Mouse (Mus musculus) embryonic fibroblast, embryonic 13.5 days (primary cell): ENCODE measurements around the gene Myzap.

Experiments used
- CTCF ChIP-seq: IDR thresholded peaks from 2 replicates; pipeline ENCODE4 v1.5.1; 2011; ENCODE audit warnings: mild to moderate bottlenecking, control low read depth, low read length, moderate library complexity, borderline replicate concordance; ENCODE audit not compliant: insufficient read depth
- POLR2A ChIP-seq: IDR thresholded peaks from 2 replicates; pipeline ENCODE4 v1.6.1; 2011; ENCODE audit warnings: low read depth, mild to moderate bottlenecking, control low read depth, low read length, moderate library complexity

DNA sequence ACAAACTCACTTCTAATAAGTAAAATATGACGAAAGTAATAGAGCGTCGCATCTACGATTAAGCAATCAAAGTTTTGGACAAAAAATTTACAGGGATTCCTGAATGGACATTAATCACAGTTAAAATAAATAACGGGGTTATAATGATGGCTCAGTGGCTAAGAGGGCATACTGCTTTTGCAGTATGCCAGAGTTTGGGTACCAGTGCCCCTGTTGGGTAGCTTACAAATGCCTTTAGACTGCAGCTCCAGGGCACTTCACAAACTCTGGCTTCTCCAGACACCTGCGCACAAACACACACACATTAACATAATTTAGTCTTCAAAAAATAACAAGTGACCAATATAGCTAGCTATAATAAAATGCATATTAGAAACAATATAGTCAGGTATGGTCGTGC lies 106.0 kb downstream of the Myzap start:
- TF ChIP-seq CTCF, result no peak
- TF ChIP-seq POLR2A, result no peak
